Mouse (Mus musculus) forebrain, embryonic 12.5 days (tissue): Measurements from ENCODE around the gene Mlxip. TPM values are rescaled to one million over a fixed set of nuclear protein-coding genes. Genes with fewer than 3 reads are reported as not detected.

Source experiments
- ATAC-seq: fragments of 200-750 bp; cut with Nextera tagmentation; 2 replicates; pipeline ENCODE4 v1.8.0; 2017; ENCODE audit warnings: moderate TSS enrichment; ENCODE audit not compliant: low FRiP score
- H3K27ac ChIP-seq: fragments of 300-500 bp; sonication (generic); 2 replicates; pipeline ENCODE4 v1.5.1; 2016; ENCODE audit warnings: mild to moderate bottlenecking
- H3K27me3 ChIP-seq: fragments of 300-500 bp; sonication (generic); 2 replicates; pipeline ENCODE4 v1.6.1; 2016; ENCODE audit warnings: mild to moderate bottlenecking
- H3K36me3 ChIP-seq: fragments of 300-500 bp; sonication (generic); replicated peaks from 2 replicates; pipeline ENCODE4 v1.6.1; 2016; ENCODE audit warnings: mild to moderate bottlenecking
- H3K4me1 ChIP-seq: fragments of 300-500 bp; sonication (generic); 2 replicates; pipeline ENCODE4 v1.6.1; 2016
- H3K4me2 ChIP-seq: fragments of 300-500 bp; sonication (generic); 2 replicates; pipeline ENCODE4 v1.6.1; 2016; ENCODE audit warnings: mild to moderate bottlenecking, moderate library complexity
- H3K4me3 ChIP-seq: fragments of 300-500 bp; sonication (generic); replicated peaks from 2 replicates; pipeline ENCODE4 v1.5.1; 2016; ENCODE audit warnings: mild to moderate bottlenecking
- H3K9ac ChIP-seq: fragments of 300-500 bp; sonication (generic); 2 replicates; pipeline ENCODE4 v1.6.1; 2016; ENCODE audit warnings: mild to moderate bottlenecking
- H3K9me3 ChIP-seq: fragments of 300-500 bp; sonication (generic); 2 replicates; pipeline ENCODE4 v1.6.1; 2016
- WGBS: fragments of 180-500 bp; shearing (Covaris S2); methylation state at CpG from one replicate; pipeline ENCODE4 v1.1.7; 2016; 5-methylcytosine and 5-hydroxymethylcytosine counted together
- polyA plus RNA-seq: library from polyadenylated mRNA; unstranded; fragments of >200 nt; fragmentation: Nextera tagmentation; extraction: Ambion mirVana; gene quantifications from 2 replicates; pipeline ENCODE4 v1.2.1, GENCODE M21; 2016

Gene Mlxip
- polyA plus RNA-seq, 1 experiment from 2014 or later: 19.0 TPM

GRCm38 (mm10) chr5:123368869-123369488 is 25.6 kb upstream of the Mlxip start:
- peaks cover 91% of the 10 kb centered on the region for H3K36me3 ChIP-seq
- WGBS: 82% methylated on average over 13 of the region's 13 CpGs
- no peak overlapping the region for H3K9ac ChIP-seq
- H3K9me3 ChIP-seq: no peaks in the 10 kb centered on the region
- no peak overlapping the region for H3K4me2 ChIP-seq
- ATAC-seq: no peak
- no peak overlapping the region for H3K27ac ChIP-seq
- H3K4me1 ChIP-seq: no peaks in the 10 kb centered on the region
- H3K27me3 ChIP-seq: no peaks in the 10 kb centered on the region
- no peak overlapping the region for H3K4me3 ChIP-seq

- WGBS: 93% methylated on average over 5 of the region's 5 CpGs
- H3K36me3 ChIP-seq: peaks cover 90% of the 10 kb centered on the region
- H3K4me2 ChIP-seq: no peak overlapping the region
- no peak for ATAC-seq
- H3K9ac ChIP-seq: no peak overlapping the region
- no peak overlapping the region for H3K4me3 ChIP-seq
- no peaks in the 10 kb centered on the region for H3K27me3 ChIP-seq
- H3K9me3 ChIP-seq: no peaks in the 10 kb centered on the region
- H3K4me1 ChIP-seq: no peaks in the 10 kb centered on the region
- H3K27ac ChIP-seq: no peak overlapping the region
Measured at GRCm38 (mm10) chr5:123370049-123370448, 24.5 kb upstream of the Mlxip start.

- Histone ChIP-seq H3K36me3 (peaks cover 47% of the 10 kb centered on the region), H3K4me3 (no peak overlapping the region), H3K27me3 (no peaks in the 10 kb centered on the region), H3K4me1 (no peaks in the 10 kb centered on the region), H3K9ac (no peak overlapping the region), H3K27ac (no peak overlapping the region), H3K9me3 (no peaks in the 10 kb centered on the region), H3K4me2 (no peak overlapping the region)
- WGBS: 92% methylated on average over 10 of the region's 10 CpGs
- no peak for ATAC-seq
Measured at GRCm38 (mm10) chr5:123375262-123375661, 19.3 kb upstream of the Mlxip start.

- no peak for ATAC-seq
- Histone ChIP-seq H3K36me3 (peaks cover 41% of the 10 kb centered on the region), H3K4me3 (no peak overlapping the region)
Measured at GRCm38 (mm10) chr5:123375793-123376452, 18.7 kb upstream of the Mlxip start.

GRCm38 (mm10) chr5:123376569-123376968 is 18.0 kb upstream of the Mlxip start:
- H3K4me2 ChIP-seq: no peak overlapping the region
- ATAC-seq: no peak
- no peak overlapping the region for H3K4me3 ChIP-seq
- H3K27me3 ChIP-seq: no peaks in the 10 kb centered on the region
- peaks cover 34% of the 10 kb centered on the region for H3K36me3 ChIP-seq
- no peaks in the 10 kb centered on the region for H3K9me3 ChIP-seq
- no peak overlapping the region for H3K9ac ChIP-seq
- 0 out of 2 replicates have a peak overlapping the region, but pooled peaks have one; percentile 25 for H3K27ac ChIP-seq
- no peaks in the 10 kb centered on the region for H3K4me1 ChIP-seq
- WGBS: 51% methylated on average over 10 of the region's 10 CpGs

More at GRCm38 (mm10) chr5:123375793-123376452, 18.7 kb upstream of the Mlxip start:
- Histone ChIP-seq H3K4me1 (no peaks in the 10 kb centered on the region), H3K9me3 (no peaks in the 10 kb centered on the region), H3K27me3 (no peaks in the 10 kb centered on the region), H3K4me2 (no peak overlapping the region), H3K9ac (no peak overlapping the region), H3K27ac (0 out of 2 replicates have a peak overlapping the region, but pooled peaks have one; percentile 25)
- 92% methylated on average over 6 of the region's 6 CpGs for WGBS

- Histone ChIP-seq H3K27ac (0 out of 2 replicates have a peak overlapping the region, but pooled peaks have one; percentile 13), H3K9ac (no peak overlapping the region), H3K4me1 (no peaks in the 10 kb centered on the region), H3K36me3 (peaks cover 26% of the 10 kb centered on the region), H3K9me3 (no peaks in the 10 kb centered on the region), H3K4me2 (no peak overlapping the region), H3K4me3 (no peak overlapping the region), H3K27me3 (no peaks in the 10 kb centered on the region)
- WGBS: 68% methylated on average over 15 of the region's 15 CpGs
- 0 out of 2 replicates have a peak, but pooled peaks have one; percentile 27 for ATAC-seq
Measured at GRCm38 (mm10) chr5:123377120-123377955, 17.3 kb upstream of the Mlxip start.

GRCm38 (mm10) chr5:123378712-123379111 is 15.9 kb upstream of the Mlxip start:
- Histone ChIP-seq H3K9me3 (no peaks in the 10 kb centered on the region), H3K27me3 (no peaks in the 10 kb centered on the region), H3K4me1 (no peaks in the 10 kb centered on the region), H3K36me3 (peaks cover 14% of the 10 kb centered on the region), H3K4me3 (no peak overlapping the region), H3K9ac (no peak overlapping the region), H3K4me2 (no peak overlapping the region), H3K27ac (no peak overlapping the region)
- WGBS: 85% methylated on average over 9 of the region's 9 CpGs
- no peak for ATAC-seq

- Histone ChIP-seq H3K4me3 (no peak overlapping the region), H3K36me3 (peaks cover 7% of the 10 kb centered on the region), H3K9ac (no peak overlapping the region), H3K27ac (no peak overlapping the region), H3K4me2 (no peak overlapping the region), H3K9me3 (no peaks in the 10 kb centered on the region), H3K4me1 (no peaks in the 10 kb centered on the region), H3K27me3 (no peaks in the 10 kb centered on the region)
- 82% methylated on average over 5 of the region's 5 CpGs for WGBS
- no peak for ATAC-seq
Measured at GRCm38 (mm10) chr5:123379504-123379931, 15.1 kb upstream of the Mlxip start.

GRCm38 (mm10) chr5:123381968-123382367 is 12.6 kb upstream of the Mlxip start:
- ATAC-seq: no peak
- H3K36me3 ChIP-seq: no peaks in the 10 kb centered on the region
- no peak overlapping the region for H3K9ac ChIP-seq
- H3K4me1 ChIP-seq: no peaks in the 10 kb centered on the region
- no peak overlapping the region for H3K4me2 ChIP-seq
- no peak overlapping the region for H3K27ac ChIP-seq
- H3K27me3 ChIP-seq: no peaks in the 10 kb centered on the region
- WGBS: 44% methylated on average over 20 of the region's 20 CpGs
- no peak overlapping the region for H3K4me3 ChIP-seq
- H3K9me3 ChIP-seq: no peaks in the 10 kb centered on the region

GRCm38 (mm10) chr5:123382686-123383085 is 11.9 kb upstream of the Mlxip start:
- no peaks in the 10 kb centered on the region for H3K9me3 ChIP-seq
- no peaks in the 10 kb centered on the region for H3K36me3 ChIP-seq
- no peak overlapping the region for H3K4me3 ChIP-seq
- H3K4me2 ChIP-seq: no peak overlapping the region
- no peak overlapping the region for H3K9ac ChIP-seq
- WGBS: 93% methylated on average over 8 of the region's 8 CpGs
- no peaks in the 10 kb centered on the region for H3K27me3 ChIP-seq
- H3K27ac ChIP-seq: no peak overlapping the region
- no peaks in the 10 kb centered on the region for H3K4me1 ChIP-seq
- ATAC-seq: no peak

- Histone ChIP-seq H3K4me2 (no peak overlapping the region), H3K4me3 (no peak overlapping the region), H3K9ac (no peak overlapping the region), H3K27ac (no peak overlapping the region), H3K27me3 (no peaks in the 10 kb centered on the region), H3K4me1 (peaks cover 14% of the 10 kb centered on the region), H3K36me3 (no peaks in the 10 kb centered on the region), H3K9me3 (no peaks in the 10 kb centered on the region)
- no peak for ATAC-seq
- 17% methylated on average over 3 of the region's 3 CpGs for WGBS
Measured at GRCm38 (mm10) chr5:123388452-123388851, 6.1 kb upstream of the Mlxip start.
